Mouse (Mus musculus): ENCODE data around the gene Usp38. TPM values are rescaled to one million over a fixed set of nuclear protein-coding genes. Genes with fewer than 3 reads are reported as not detected.

Gene Usp38
- polyA plus RNA-seq, 1 experiment from 2014 or later: 15.0 TPM

- Histone ChIP-seq H3K9me3 (ENCODE audit: control insufficient read depth, low read length) (peaks cover 11% of the 10 kb centered on the region), H3K9ac (ENCODE audit: low read depth, low read length) (no peak overlapping the region), H3K36me3 (ENCODE audit: control insufficient read depth, insufficient read depth, low read length) (no peaks in the 10 kb centered on the region), H3K27ac (ENCODE audit: low read depth, low read length) (no peak overlapping the region), H3K4me2 (ENCODE audit: low read length) (no peak overlapping the region), H3K4me1 (ENCODE audit: control insufficient read depth, insufficient read depth, low read depth, low read length) (peaks cover 2% of the 10 kb centered on the region; the same call in 1 of the 2 replicates), H3K4me3 (ENCODE audit: low read length) (no peak overlapping the region), H3K27me3 (replicated peaks; ENCODE audit: control insufficient read depth, insufficient read depth, low read length) (no peaks in the 10 kb centered on the region)
- no peak for ATAC-seq
- 41% methylated on average over 6 of the region's 6 CpGs for whole genome bisulfite sequencing
Observed at GRCm38 (mm10) chr8:80952235-80952915, 62.4 kb downstream of the Usp38 start.

GRCm38 (mm10) chr8:80948405-80949183, 66.1 kb downstream of the Usp38 start:
- ATAC-seq: no peak
- Histone ChIP-seq H3K9ac (ENCODE audit: low read depth, low read length) (no peak overlapping the region), H3K27me3 (replicated peaks; ENCODE audit: control insufficient read depth, insufficient read depth, low read length) (no peaks in the 10 kb centered on the region), H3K27ac (ENCODE audit: low read depth, low read length) (no peak overlapping the region), H3K4me3 (ENCODE audit: low read length) (no peak overlapping the region), H3K4me2 (ENCODE audit: low read length) (no peak overlapping the region), H3K9me3 (ENCODE audit: control insufficient read depth, low read length) (no peaks in the 10 kb centered on the region), H3K36me3 (ENCODE audit: control insufficient read depth, insufficient read depth, low read length) (no peaks in the 10 kb centered on the region), H3K4me1 (ENCODE audit: control insufficient read depth, insufficient read depth, low read depth, low read length) (peaks cover 2% of the 10 kb centered on the region; the same call in 1 of the 2 replicates)
- 79% methylated on average over 7 of the region's 7 CpGs for whole genome bisulfite sequencing

DNA sequence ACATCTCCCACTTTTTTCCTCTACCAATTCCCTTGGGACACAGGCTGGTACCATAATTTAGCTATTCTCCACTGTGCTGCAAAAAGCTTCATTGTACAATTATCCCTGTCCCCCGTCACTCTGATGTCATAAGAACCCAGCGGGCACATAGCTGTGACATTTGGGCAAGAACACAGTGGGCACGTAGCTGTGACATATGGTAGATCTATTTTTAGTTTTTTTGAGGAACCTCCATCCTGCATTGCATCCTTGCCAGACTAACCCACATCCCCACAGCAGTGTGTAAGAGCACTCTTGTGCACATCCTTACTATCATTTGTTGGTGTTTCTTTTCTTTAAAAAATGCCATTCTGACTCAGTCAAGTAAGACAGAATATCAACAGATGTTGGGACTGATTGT, 71.0 kb downstream of the Usp38 start:
- H3K4me3 ChIP-seq (ENCODE audit: low read length): no peak overlapping the region
- 84% methylated on average over 3 of the region's 3 CpGs for WGBS
- no peak for ATAC-seq
- no peak overlapping the region for H3K27ac ChIP-seq (ENCODE audit: low read depth, low read length)
- H3K27me3 ChIP-seq (replicated peaks; ENCODE audit: control insufficient read depth, insufficient read depth, low read length): no peaks in the 10 kb centered on the region
- H3K4me1 ChIP-seq (ENCODE audit: control insufficient read depth, insufficient read depth, low read depth, low read length): no peaks in the 10 kb centered on the region
- H3K9me3 ChIP-seq (ENCODE audit: control insufficient read depth, low read length): no peaks in the 10 kb centered on the region
- no peaks in the 10 kb centered on the region for H3K36me3 ChIP-seq (ENCODE audit: control insufficient read depth, insufficient read depth, low read length)
- H3K4me2 ChIP-seq (ENCODE audit: low read length): no peak overlapping the region
- H3K9ac ChIP-seq (ENCODE audit: low read depth, low read length): no peak overlapping the region

DNA sequence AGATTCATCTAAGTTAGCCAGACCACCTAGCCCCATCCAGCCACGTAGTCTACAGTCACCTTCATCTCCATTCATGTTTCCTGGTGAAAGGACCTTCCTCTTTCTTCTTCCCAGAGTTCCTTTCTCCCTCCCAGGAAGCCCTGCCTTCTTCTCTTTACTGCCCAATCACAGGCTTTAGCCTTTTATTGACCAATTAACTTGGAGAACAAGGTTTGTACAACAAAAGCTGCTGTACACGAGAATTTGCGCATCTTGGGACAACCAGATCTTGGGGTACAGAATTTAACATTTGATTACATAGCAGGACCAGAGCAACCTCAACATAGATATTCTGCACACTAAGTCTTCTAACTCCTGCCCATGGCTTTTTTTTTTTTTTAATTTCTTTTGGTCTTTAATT, 73.1 kb downstream of the Usp38 start:
- Histone ChIP-seq H3K4me2 (ENCODE audit: low read length) (no peak overlapping the region), H3K4me1 (ENCODE audit: control insufficient read depth, insufficient read depth, low read depth, low read length) (no peaks in the 10 kb centered on the region), H3K36me3 (ENCODE audit: control insufficient read depth, insufficient read depth, low read length) (no peaks in the 10 kb centered on the region), H3K9ac (ENCODE audit: low read depth, low read length) (no peak overlapping the region), H3K4me3 (ENCODE audit: low read length) (no peak overlapping the region), H3K9me3 (ENCODE audit: control insufficient read depth, low read length) (no peaks in the 10 kb centered on the region), H3K27ac (ENCODE audit: low read depth, low read length) (no peak overlapping the region), H3K27me3 (replicated peaks; ENCODE audit: control insufficient read depth, insufficient read depth, low read length) (no peaks in the 10 kb centered on the region)
- ATAC-seq: no peak
- 91% methylated on average over 3 of the region's 3 CpGs for WGBS

- Histone ChIP-seq H3K27me3 (replicated peaks; ENCODE audit: control insufficient read depth, insufficient read depth, low read length) (no peaks in the 10 kb centered on the region), H3K4me3 (ENCODE audit: low read length) (no peak overlapping the region), H3K4me2 (ENCODE audit: low read length) (no peak overlapping the region), H3K27ac (ENCODE audit: low read depth, low read length) (no peak overlapping the region), H3K36me3 (ENCODE audit: control insufficient read depth, insufficient read depth, low read length) (no peaks in the 10 kb centered on the region), H3K9ac (ENCODE audit: low read depth, low read length) (no peak overlapping the region), H3K9me3 (ENCODE audit: control insufficient read depth, low read length) (no peaks in the 10 kb centered on the region), H3K4me1 (ENCODE audit: control insufficient read depth, insufficient read depth, low read depth, low read length) (no peaks in the 10 kb centered on the region)
- 60% methylated on average over 15 of the region's 15 CpGs for WGBS
- no peak for ATAC-seq
Observed at GRCm38 (mm10) chr8:80937814-80938650, 76.7 kb downstream of the Usp38 start.

Other genes with a start within 250 kb of the Usp38 start
- gene Gab1, start 134.4 kb downstream of the Usp38 start, polyA plus RNA-seq (2015; fragmentation: Nextera tagmentation; extraction: Ambion mirVana): 9.3 and 13.1 TPM in 2 replicates